Mouse (Mus musculus) brain, embryonic 14.5 days (tissue): ENCODE data around the gene Dennd1a. TPM values are rescaled to one million over a fixed set of nuclear protein-coding genes. Genes with fewer than 3 reads are reported as not detected.

ENCODE experiments used
- DNase-seq: peaks from one replicate; pipeline ENCODE4 v3.0.0-alpha.2; 2011; ENCODE audit warnings: low read depth
- CTCF ChIP-seq: fragments of 200-500 bp; IDR thresholded peaks from 2 replicates; pipeline ENCODE4 v1.5.1; 2012; ENCODE audit warnings: inconsistent platforms, mild to moderate bottlenecking, moderate library complexity, borderline replicate concordance; ENCODE audit not compliant: insufficient read depth, insufficient read length; ENCODE audit errors: extremely low read depth
- POLR2A ChIP-seq: fragments of 200-500 bp; IDR thresholded peaks from 2 replicates; pipeline ENCODE4 v1.6.1; 2012; ENCODE audit warnings: mild to moderate bottlenecking, inconsistent platforms, borderline replicate concordance; ENCODE audit not compliant: poor library complexity, insufficient read depth, insufficient read length, severe bottlenecking; ENCODE audit errors: extremely low read depth
- polyA plus RNA-seq: library from polyadenylated mRNA; depleted of rRNA; stranded (reverse); fragments of >200 nt; gene quantifications from 2 replicates; pipeline ENCODE4 v1.2.3, GENCODE M21; 2012

Dennd1a gene
- polyA plus RNA-seq, 1 experiment = 42.2 TPM

DNA sequence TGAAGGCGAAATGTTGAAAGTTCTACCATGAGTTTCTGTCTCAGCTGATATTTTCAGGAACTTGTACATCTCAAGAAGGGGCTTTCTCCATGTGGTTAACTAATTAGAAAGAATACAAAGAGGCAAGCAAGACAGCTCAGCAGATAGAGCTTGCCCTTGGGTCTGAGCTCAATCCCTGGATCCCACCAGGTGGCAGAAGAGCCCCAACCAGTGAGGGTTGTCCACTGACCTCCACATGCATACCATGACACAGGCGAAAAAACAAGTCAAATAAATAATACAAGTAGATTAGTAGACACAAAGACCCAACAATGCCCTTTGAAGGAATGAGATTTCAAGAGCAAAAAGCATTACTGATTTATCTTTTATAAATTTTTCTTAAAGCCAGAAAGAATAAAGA lies 100.8 kb downstream of the Dennd1a start:
- TF ChIP-seq CTCF = 0 out of 2 replicates have a peak, but pooled peaks have one; percentile 12
- no peak for TF ChIP-seq POLR2A
- DNase-seq = no peak

DNA sequence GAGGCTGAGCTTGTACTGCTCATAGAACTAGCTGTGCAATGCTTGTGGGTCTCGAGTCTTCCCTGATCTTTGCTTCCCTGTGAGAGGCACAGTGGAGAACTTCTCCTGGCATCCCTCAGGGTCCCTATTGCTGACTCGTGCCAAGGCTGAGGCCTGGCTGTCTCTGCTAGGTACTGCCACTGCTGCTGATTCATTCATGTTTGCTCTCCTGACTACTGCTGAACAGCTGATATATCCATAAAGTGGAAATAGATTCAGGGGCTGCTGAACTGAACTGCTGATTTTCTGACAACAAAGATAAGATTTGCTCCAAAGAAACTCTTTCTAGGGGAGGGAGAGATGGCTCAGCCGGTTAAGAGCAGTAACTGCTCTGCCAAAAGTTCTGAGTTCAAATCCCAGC lies 102.2 kb downstream of the Dennd1a start:
- DNase-seq = no peak
- TF ChIP-seq POLR2A (no peak), CTCF (no peak)

DNA sequence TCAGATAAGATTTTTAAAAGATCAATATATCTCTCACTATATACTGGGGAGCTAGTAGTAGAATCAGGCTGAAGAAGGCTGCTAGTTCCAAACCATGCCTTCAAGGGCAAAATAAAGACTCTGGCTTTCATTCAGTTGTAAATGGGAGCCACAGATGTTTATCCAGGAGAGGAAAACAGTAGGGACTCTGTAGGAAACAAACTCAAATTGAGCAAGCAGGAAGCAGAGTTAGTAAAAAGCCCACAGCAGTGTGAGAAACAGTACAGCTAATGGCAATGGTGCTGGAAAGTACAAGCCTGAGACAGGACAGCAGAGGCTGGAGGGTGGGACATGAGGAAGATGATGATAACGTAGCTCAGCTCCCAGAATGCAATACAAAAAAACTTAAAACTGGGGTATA lies 103.3 kb downstream of the Dennd1a start:
- TF ChIP-seq POLR2A (no peak), CTCF (no peak)
- DNase-seq = no peak

GRCm38 (mm10) chr2:38182283-38182682 lies 104.9 kb downstream of the Dennd1a start:
- DNase-seq = peak; percentile 22
- no peak for TF ChIP-seq CTCF
- no peak for TF ChIP-seq POLR2A

GRCm38 (mm10) chr2:38177583-38177978 lies 109.6 kb downstream of the Dennd1a start:
- DNase-seq = no peak
- no peak for TF ChIP-seq CTCF

DNA sequence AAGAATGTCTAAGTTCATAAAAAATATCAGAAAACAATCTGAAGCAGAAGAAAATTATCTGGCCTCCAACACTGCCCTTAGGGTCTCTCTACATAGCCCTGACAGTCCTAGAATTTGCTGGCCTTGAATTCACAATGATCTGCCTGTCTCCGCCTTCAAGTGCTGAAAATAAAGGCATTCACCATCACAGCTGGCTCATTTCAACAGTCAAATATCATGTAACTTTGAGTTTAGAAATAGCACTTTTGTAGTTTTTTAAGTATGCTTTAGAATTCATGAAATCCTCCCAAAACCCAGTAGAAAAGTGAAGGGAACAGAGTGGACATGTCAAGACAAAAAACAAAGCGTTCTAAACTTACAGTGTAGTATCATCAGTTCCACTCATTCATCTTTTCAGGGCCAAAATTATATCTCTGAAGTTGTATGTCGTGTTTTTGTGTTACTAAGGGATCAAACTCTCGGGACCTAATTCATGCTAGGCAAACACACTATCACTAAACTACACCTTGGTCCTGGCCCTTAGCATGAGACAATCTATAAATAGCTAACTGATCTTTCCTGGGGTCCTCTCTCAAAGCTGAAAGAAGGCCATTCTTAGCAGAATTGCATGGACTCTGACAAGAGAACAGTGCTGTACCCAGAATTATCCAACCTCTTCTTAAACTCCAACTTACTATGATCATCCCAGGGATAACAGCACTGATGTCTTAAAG lies 110.2 kb downstream of the Dennd1a start:
- DNase-seq = no peak
- TF ChIP-seq POLR2A (no peak), CTCF (no peak)

DNA sequence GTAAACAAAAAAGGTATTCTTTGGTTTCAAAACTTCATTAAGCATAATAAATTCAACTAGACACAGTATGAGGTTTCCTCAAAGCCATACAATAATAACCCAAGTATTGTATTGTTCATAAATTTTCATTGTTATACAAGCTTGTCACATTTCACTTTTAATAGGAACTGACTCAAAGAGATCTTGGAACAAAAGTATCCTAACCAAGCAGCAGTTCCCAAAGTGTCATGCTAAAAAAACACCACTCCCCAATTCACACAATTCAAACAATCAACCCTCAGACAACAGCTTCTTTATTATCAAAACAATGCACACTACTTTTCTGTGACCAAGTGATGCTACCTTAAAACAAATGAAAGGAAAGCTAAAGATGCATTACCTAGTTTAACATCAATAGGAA lies 111.9 kb downstream of the Dennd1a start:
- TF ChIP-seq POLR2A = no peak
- TF ChIP-seq CTCF = no peak
- no peak for DNase-seq

DNA sequence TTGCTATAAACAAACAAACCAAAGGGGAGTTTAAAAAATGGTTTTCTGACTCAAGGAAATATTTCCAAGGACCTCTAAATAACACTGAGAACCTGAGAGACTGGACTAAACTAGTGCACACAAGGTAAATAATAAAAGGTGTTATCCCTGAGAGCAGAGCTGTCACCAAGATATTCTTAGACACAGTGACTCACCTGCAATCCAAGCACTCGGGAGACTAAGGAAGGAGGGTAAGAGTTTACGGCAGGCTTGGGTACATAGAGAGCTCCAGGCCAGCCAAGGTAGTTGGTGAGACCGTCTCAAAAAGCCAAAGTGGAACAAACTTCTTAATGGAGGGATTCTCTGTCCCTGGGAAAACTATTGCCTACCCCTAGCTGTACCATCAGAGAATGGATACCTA lies 118.6 kb downstream of the Dennd1a start:
- no peak for DNase-seq
- TF ChIP-seq CTCF = no peak
- TF ChIP-seq POLR2A = no peak

- TF ChIP-seq CTCF = no peak
- DNase-seq = peak; percentile 40
Measured at GRCm38 (mm10) chr2:38165966-38166365, 121.2 kb downstream of the Dennd1a start.

- TF ChIP-seq CTCF (no peak), POLR2A (no peak)
- DNase-seq = no peak
Measured at GRCm38 (mm10) chr2:38164326-38165035, 122.7 kb downstream of the Dennd1a start.

GRCm38 (mm10) chr2:38162486-38162885 lies 124.7 kb downstream of the Dennd1a start:
- TF ChIP-seq POLR2A (no peak), CTCF (no peak)
- DNase-seq = peak; percentile 62

DNA sequence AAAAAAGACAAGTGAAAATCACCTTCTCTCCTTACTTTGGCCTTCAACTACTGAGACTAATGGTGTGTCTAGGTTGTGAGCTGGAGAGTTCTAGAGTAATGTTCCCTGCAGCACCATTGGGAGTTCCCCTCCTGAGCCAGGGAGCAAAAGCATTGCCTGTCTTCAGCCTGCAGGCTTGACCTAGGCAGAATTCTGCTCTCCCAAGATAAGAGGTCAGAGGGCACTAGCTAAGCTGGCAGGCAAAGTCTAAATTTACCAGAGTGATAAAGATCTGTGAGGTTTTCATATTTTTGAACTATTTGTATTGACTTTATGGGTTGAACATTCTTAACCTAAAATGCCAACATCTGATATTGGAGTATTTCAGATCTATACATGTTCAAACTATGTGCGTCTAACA lies 125.7 kb downstream of the Dennd1a start:
- DNase-seq = no peak
- no peak for TF ChIP-seq CTCF
- TF ChIP-seq POLR2A = no peak
